Mouse (Mus musculus) ES-Bruce4 (cell line): Measurements from ENCODE around the gene Tbl1xr1. TPM values are rescaled to one million over a fixed set of nuclear protein-coding genes. Genes with fewer than 3 reads are reported as not detected.

Experiments used
- H3K27ac ChIP-seq: 2 replicates; pipeline ENCODE4 v1.5.1; 2012; ENCODE audit warnings: low read length, inconsistent platforms; ENCODE audit not compliant: insufficient read depth
- H3K27me3 ChIP-seq: 2 replicates; pipeline ENCODE4 v1.6.1; 2012; ENCODE audit warnings: mild to moderate bottlenecking, low read length, inconsistent platforms; ENCODE audit not compliant: control insufficient read depth, poor library complexity, insufficient read depth, severe bottlenecking
- H3K36me3 ChIP-seq: 2 replicates; pipeline ENCODE4 v1.6.1; 2012; ENCODE audit warnings: inconsistent platforms, mild to moderate bottlenecking, low read length, moderate library complexity; ENCODE audit not compliant: control insufficient read depth, poor library complexity, insufficient read depth, severe bottlenecking
- H3K4me1 ChIP-seq: one replicate; pipeline ENCODE4 v1.8.1; 2011; ENCODE audit warnings: low read length; ENCODE audit not compliant: control insufficient read depth, insufficient read depth
- H3K4me3 ChIP-seq: 2 replicates; pipeline ENCODE4 v1.5.1; 2011; ENCODE audit warnings: low read depth, mild to moderate bottlenecking, low read length
- H3K9ac ChIP-seq: 2 replicates; pipeline ENCODE4 v1.6.1; 2012; ENCODE audit warnings: low read depth, mild to moderate bottlenecking, inconsistent platforms; ENCODE audit not compliant: poor library complexity, severe bottlenecking
- H3K9me3 ChIP-seq: replicated peaks from 2 replicates; pipeline ENCODE4 v1.6.1; 2012; ENCODE audit warnings: mild to moderate bottlenecking, low read length, inconsistent platforms; ENCODE audit not compliant: control insufficient read depth, poor library complexity, insufficient read depth, severe bottlenecking
- CTCF ChIP-seq: IDR thresholded peaks from one replicate; pipeline ENCODE4 v1.8.1; 2011; ENCODE audit warnings: low read depth, low read length
- EP300 ChIP-seq: IDR thresholded peaks from 2 replicates; pipeline ENCODE4 v1.6.1; 2011; ENCODE audit warnings: low read depth, low read length; ENCODE audit not compliant: insufficient read depth
- POLR2A ChIP-seq: IDR thresholded peaks from one replicate; pipeline ENCODE4 v1.8.1; 2011; ENCODE audit warnings: low read length; ENCODE audit not compliant: insufficient read depth
- polyA plus RNA-seq: library from polyadenylated mRNA; stranded (reverse); fragments of >200 nt; gene quantifications from 2 replicates; pipeline ENCODE4 v1.2.4, GENCODE M21; 2011; ENCODE audit warnings: low read depth; ENCODE audit not compliant: missing spikeins, insufficient read depth, insufficient read length

The Tbl1xr1 gene
- polyA plus RNA-seq, 1 experiment: 64.4 TPM

GRCm38 (mm10) chr3:22154522-22154921, 78.1 kb downstream of the Tbl1xr1 start:
- Histone ChIP-seq H3K27me3 (no peaks in the 10 kb centered on the region), H3K9me3 (no peaks in the 10 kb centered on the region), H3K9ac (no peak overlapping the region), H3K27ac (peak overlapping the region; percentile 79), H3K4me1 (peaks cover 1% of the 10 kb centered on the region), H3K36me3 (no peaks in the 10 kb centered on the region), H3K4me3 (no peak overlapping the region)
- TF ChIP-seq POLR2A (no peak), EP300 (peak; percentile 60)

GRCm38 (mm10) chr3:22156397-22156796, 79.9 kb downstream of the Tbl1xr1 start:
- TF ChIP-seq POLR2A (no peak), EP300 (peak; percentile 99)
- Histone ChIP-seq H3K9ac (peak overlapping the region; percentile 51; the same call in 1 of the 2 replicates), H3K27ac (peak overlapping the region; percentile 100), H3K4me1 (peaks cover 7% of the 10 kb centered on the region), H3K4me3 (peak overlapping the region; percentile 70), H3K36me3 (no peaks in the 10 kb centered on the region), H3K27me3 (no peaks in the 10 kb centered on the region), H3K9me3 (no peaks in the 10 kb centered on the region)

- Histone ChIP-seq H3K27me3 (no peaks in the 10 kb centered on the region), H3K9ac (no peak overlapping the region), H3K27ac (no peak overlapping the region), H3K4me3 (no peak overlapping the region), H3K36me3 (no peaks in the 10 kb centered on the region), H3K9me3 (no peaks in the 10 kb centered on the region), H3K4me1 (peaks cover 6% of the 10 kb centered on the region)
- TF ChIP-seq CTCF (no peak), EP300 (no peak), POLR2A (no peak)
These were observed 86.5 kb downstream of the Tbl1xr1 start for GRCm38 (mm10) chr3:22162948-22163347.

GRCm38 (mm10) chr3:22167856-22168255, 91.4 kb downstream of the Tbl1xr1 start:
- Histone ChIP-seq H3K4me3 (no peak overlapping the region), H3K36me3 (no peaks in the 10 kb centered on the region), H3K4me1 (no peaks in the 10 kb centered on the region), H3K27ac (no peak overlapping the region), H3K9ac (no peak overlapping the region), H3K9me3 (no peaks in the 10 kb centered on the region), H3K27me3 (no peaks in the 10 kb centered on the region)
- TF ChIP-seq EP300: no peak
- TF ChIP-seq POLR2A: no peak
- TF ChIP-seq CTCF: no peak

GRCm38 (mm10) chr3:22168432-22168831, 92.0 kb downstream of the Tbl1xr1 start:
- no peak for TF ChIP-seq POLR2A
- TF ChIP-seq EP300: no peak
- no peak for TF ChIP-seq CTCF
- H3K27me3 ChIP-seq: no peaks in the 10 kb centered on the region

GRCm38 (mm10) chr3:22171526-22171925, 95.1 kb downstream of the Tbl1xr1 start:
- no peak overlapping the region for H3K9ac ChIP-seq
- peak overlapping the region; percentile 5 for H3K27ac ChIP-seq
- H3K27me3 ChIP-seq: no peaks in the 10 kb centered on the region
- no peak overlapping the region for H3K4me3 ChIP-seq
- TF ChIP-seq EP300: no peak
- TF ChIP-seq POLR2A: no peak
- TF ChIP-seq CTCF: no peak
- no peaks in the 10 kb centered on the region for H3K9me3 ChIP-seq
- H3K4me1 ChIP-seq: peaks cover 1% of the 10 kb centered on the region
- H3K36me3 ChIP-seq: no peaks in the 10 kb centered on the region

More at GRCm38 (mm10) chr3:22168432-22168831, 92.0 kb downstream of the Tbl1xr1 start:
- Histone ChIP-seq H3K4me1 (no peaks in the 10 kb centered on the region), H3K4me3 (no peak overlapping the region), H3K9ac (no peak overlapping the region), H3K9me3 (no peaks in the 10 kb centered on the region), H3K36me3 (no peaks in the 10 kb centered on the region), H3K27ac (no peak overlapping the region)
